Mouse (Mus musculus) megakaryocyte progenitor cell, adult 5-6 weeks (primary cell): ENCODE data around the gene Rpl13a. TPM values are rescaled to one million over a fixed set of nuclear protein-coding genes. Genes with fewer than 3 reads are reported as not detected.
"Not testable (repeated sequence)": the region's sequence is repeated elsewhere in the genome, so short reads cannot be mapped to it uniquely, and the experiment has no call there.

Experiments used
- ATAC-seq: replicated peaks from 2 replicates; pipeline ENCODE4 v1.8.0; 2016; ENCODE audit warnings: mild to moderate bottlenecking, moderate TSS enrichment, inconsistent platforms; ENCODE audit not compliant: poor library complexity
- total RNA-seq, 2 experiments: library from RNA; stranded (forward) in 1 of 2; stranded (reverse) in 1 of 2; fragments of 157-497, 149-512 nt in 1 of 2; fragments of 200-1000 nt in 1 of 2; gene quantifications; 2 replicates each; pipeline versions ENCODE4 v1.2.3 to v1.2.4; 2015 to 2017

Rpl13a gene
- total RNA-seq, 2 experiments from 2014 or later: 2,930 to 3,320 TPM

DNA sequence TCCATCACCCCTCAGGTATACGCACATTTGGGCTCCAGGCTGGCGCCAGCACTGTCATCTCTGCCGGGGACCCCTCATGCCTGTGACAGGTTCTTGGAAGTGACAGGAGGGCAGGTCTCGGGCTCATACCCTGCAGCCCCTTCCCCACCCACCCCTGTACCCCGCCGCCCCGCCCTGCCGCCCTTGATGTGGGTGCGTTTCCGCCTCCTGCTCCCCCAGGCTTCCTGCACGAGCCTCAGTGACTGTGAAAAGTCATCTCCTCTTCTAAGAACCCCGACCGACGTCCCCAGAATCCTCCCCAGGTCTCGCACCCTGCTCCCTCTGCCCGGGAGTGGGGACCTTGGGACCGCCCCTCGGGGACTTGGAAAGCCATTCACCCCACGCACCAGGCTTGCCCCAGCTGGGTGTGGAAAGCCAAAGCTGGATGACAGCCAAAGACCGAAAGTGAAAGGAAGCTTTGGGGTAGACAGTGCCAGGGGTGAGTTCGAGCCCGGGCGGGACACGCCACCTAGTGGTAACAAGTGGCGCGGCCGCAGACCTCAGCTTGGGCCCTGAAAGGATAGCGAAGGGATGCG, 7.5 kb upstream of the Rpl13a start, which contains the start of the genes Gm45713 and Flt3l:
Gene Gm45713 (minus strand): TSS at position 239 of the 575 bp plus-strand sequence.
Gene Flt3l (minus strand): TSS at position 440 of the 575 bp plus-strand sequence.
- peak; percentile 58 for ATAC-seq

DNA sequence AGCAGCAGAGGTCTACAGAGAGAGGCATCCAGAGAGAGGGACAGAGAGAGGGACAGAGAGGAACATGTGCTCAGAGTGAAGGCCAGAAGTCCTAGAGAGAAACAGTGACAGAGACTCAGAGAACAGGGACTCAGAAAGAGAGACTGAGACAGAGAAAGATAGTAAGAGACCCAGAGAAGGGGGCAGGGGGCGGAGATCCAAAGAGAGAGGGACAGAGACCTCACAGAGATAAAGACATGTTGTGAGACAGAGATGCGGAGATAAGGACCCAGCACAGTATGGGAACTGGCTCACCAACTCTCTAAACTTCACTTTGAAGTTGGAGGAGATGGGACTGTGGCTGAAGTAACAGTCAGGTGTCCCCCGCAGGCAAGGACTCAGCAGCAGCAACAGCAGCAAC, 6.8 kb upstream of the Rpl13a start:
- no peak for ATAC-seq

DNA sequence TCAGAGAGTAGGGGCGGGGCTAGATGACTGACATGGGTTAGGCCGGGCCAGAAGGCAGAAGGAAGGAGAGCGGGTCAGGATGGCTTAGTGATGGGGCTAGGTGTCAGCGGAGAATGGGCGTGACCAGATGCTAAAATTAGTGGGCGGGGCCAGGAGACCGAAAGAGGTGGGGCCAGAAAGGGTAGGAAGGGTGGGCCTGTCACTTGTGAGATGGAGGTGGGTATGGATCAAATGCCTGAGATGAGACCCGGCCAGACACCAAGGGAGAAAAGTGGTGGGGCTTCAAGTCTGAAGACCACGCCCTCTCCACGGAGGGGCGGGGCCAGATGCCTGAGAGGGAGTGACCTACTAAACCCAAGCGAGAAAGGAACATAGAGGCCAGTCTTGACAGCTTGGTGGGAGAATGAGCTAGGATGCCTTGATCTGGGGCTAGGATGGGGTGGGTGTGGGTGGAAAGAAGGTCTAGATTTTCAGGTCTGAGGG, 6.0 kb upstream of the Rpl13a start:
- ATAC-seq: peak; percentile 34

DNA sequence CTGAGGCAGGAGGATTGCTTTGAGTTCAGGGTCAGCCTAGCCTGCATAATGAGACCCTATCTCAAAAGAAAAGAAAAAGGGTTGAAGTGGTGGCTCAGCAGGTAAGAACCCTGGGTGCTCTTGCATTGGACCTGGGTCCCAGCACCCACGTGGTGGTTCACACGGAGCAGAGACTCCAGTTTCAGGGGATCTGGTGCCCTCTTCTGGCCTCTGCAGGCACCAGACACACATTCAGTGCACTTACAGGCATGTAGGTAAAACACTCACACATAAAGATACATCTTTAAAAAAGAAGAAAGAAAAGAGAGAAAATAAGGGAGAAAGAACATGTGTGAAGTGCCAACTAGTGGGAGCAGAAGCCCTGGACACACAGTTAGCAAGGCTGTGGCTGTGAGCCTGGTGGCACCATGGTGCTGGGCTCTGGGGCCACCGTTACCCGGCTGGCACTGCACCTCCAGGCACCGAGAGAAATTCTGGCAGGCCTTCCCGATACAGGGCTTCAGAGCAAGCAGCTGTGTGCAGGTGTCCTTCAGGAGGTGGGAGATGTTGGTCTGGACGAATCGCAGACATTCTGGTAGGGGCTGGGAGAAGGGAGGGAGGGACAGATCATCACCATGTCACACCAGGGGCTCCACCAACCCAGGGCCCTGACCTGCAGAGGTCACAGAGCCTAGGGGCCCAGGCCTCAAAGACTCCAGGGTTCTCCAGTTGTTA, 5.0 kb upstream of the Rpl13a start:
- no peak for ATAC-seq

DNA sequence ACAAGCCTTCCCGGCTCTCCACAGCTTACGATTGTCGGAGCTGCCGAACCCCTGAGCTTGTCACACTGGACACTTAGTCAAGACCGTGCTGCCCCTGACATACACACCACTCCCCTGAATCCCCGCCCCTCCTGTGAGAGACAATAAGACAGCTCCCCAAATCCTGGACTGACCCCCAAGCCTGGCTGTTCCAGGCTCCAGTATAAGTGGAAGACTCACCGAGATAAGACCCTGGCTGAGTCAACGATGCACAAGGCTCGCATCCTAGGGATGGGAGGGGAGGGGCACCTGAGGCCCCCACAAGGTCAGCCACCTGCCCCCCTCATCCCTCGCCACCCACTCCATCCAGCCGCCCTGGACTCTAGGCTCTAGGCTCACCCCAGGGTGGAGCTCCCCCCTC, 3.3 kb upstream of the Rpl13a start:
- ATAC-seq: no peak

DNA sequence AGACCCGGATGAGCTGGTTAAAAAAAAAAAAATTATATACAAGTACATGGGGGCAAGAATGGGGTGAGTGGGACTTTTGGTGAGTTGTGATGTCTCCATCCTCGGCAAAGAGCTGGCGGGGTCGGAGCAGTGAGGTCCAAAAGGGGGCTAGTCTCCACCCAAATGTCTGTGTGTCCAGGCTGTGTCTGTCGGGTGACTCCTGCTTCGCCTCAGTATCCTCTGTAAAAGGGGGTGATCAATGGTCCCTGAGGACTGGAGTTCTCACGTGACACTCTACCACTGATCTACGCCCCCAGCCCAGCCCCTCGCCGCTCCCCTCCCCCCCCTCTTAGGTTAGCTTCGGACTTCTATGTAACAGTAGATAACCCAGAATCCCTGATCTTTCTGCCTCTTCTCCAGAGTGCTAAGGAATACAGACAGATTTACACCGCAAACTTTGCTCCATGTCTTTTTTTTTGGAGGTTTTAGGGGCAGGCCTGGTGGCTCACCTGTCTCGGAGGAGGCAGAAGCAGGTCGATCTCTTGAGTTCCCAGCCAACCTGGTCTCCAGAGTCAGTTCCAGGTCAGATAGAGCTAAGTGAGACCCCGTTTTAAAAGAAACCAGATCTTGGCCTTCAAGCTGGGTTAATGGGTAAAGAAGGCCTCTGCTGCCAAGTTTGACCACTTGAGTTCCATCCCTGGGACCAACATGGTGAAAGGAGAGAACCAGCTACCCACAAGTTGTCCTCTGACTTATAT, 1.4 kb upstream of the Rpl13a start:
- no peak for ATAC-seq

DNA sequence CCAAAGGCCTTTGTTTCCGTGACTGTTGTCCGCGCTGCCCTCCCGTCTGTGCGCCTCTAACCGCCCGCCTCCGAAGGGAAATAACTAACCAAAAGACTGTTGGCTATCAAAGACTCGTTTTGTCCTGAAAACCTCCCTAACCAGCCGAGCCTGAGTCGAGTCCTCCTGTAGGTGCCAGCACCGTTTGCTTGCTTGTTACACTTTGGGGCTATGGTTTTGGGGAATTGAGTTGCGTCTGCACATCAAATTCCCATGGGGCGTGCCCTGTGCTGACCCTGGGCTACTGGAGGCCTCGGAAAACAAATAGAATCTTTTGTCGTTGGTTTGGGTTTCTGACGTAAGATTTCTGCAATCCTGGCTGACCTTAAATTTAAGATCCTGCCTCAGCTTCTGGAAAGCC, 757 bp upstream of the Rpl13a start:
- peak; percentile 5; the same call in 1 of the 2 replicates for ATAC-seq

DNA sequence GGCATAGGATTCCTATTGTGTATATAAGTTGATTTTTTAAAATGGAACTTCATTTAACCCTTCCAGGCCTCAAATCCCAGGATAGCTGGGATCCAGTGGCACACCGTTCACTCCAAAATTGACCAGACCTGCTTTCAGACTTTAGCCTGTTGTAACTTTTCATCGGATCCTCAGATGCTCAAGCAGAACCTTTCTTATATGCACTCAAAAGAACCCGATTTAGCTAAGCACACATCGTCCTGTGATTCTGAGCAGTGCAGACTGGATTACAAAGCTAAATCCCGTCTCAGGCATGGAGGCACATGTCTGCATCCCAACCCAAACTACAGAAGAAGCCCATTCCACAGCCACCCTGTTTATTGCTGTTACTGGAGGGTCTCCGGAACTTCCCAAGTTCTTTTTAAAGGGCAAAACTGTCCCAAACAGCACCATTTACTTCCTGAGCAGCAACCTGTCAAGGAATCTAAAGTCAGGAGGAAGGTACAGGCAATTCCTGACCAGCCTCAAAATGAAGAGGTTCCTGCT, 799 bp downstream of the Rpl13a start:
- ATAC-seq: no peak

DNA sequence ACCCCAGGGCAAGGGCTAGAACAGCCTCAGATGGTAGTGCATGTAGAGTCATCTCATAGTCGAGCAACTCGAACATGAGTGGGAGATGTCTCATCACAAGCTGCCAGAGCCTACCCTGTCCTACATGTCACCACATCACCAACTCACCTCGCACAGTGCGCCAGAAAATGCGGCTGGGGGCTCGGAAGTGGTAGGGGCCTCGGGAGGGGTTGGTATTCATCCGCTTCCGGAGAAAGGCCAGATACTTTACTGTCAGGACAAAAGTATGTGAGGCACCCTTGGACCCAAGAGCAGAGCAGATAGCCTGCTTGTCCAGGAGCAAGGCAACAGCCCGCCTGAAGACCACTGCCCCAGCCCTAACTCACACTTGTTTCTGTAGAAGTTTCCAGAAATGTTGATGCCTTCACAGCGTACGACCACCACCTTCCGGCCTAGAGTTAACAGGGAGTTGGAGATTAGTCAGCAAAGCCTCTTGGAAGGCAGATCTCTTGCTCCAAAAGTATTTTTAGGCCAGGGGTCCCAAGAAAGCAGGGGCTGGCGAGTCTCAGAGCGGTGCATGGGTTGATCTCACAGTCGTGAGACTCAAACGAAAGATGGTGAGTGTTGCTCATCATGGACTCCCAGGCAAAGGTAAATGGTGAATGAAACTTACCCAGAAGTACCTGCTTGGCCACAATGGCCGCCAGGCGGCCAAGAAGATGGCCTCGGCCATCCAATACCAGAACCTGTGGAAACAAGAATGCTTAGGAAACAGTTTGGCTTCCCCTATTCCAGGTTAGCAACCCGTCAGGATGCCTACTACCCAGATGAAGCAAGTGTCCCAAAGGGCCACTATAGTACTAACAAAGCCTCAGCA, 1.5 kb downstream of the Rpl13a start:
- ATAC-seq: no peak

DNA sequence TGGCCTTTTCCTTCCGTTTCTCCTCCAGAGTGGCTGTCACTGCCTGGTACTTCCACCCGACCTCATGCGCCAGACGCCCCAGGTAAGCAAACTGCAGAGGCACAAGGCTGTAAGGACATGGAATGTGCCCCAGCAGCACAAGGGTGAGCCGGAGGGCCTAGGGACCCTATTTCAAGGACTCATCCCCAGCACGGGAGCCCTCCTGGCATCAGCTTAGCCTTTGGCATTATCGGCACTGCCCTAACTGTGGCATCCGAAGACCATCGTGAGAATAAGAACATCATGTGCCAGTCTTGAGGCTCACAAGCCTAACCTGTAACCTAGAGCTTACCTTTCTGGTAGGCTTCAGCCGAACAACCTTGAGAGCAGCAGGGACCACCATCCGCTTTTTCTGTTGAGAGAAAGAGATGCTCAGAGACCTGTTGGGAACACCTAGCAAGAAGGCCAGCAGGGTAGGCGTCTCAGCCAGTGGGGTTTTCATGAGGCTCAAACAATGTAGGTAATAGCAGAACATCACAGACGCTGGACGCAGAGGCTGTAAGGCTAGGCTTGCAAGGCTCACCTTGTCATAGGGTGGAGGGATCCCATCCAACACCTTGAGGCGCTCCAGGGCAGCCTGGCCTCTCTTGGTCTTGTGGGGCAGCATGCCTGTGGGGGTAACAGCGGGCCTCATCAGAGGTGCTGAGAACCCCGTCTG, 2.3 kb downstream of the Rpl13a start:
- ATAC-seq: no peak

DNA sequence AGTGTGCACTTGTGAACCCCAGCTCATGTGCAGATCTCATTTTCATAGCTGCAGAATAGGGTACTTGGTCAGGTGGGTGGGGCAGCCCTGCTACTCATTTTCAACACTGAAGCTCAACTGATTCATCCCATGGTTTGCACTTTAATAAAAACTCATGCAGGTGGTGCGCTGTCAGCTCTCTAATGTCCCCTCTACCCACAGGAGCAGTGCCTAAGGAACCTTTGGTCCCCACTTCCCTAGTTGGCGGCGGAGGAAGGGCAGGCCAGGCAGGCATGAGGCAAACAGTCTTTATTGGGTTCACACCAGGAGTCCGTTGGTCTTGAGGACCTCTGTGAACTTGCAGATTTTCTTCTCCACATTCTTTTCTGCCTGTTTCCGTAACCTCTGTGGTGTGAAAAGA, 2.9 kb downstream of the Rpl13a start:
- not testable (repeated sequence) for ATAC-seq

DNA sequence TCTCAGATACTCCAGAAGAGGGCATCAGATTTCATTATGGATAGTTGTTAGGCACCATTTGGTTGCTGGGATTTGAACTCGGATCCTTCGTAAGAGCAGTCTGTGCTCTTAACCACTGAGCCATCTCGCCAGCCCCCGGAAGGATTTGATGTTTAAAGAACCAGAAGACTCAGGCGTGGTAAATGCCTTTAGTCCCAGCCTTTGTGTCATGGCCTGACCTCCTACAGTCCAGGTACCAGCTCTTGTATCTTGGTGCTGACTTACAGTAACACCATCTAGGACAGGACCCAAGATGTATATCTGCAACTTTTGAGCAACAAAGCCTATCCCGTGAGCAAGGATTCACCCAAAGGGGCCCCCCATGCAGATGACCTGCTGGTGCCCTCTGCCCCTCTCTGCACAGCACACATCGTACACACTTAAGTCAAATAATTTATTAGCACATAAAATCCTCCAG, 3.4 kb downstream of the Rpl13a start:
- ATAC-seq: no peak

DNA sequence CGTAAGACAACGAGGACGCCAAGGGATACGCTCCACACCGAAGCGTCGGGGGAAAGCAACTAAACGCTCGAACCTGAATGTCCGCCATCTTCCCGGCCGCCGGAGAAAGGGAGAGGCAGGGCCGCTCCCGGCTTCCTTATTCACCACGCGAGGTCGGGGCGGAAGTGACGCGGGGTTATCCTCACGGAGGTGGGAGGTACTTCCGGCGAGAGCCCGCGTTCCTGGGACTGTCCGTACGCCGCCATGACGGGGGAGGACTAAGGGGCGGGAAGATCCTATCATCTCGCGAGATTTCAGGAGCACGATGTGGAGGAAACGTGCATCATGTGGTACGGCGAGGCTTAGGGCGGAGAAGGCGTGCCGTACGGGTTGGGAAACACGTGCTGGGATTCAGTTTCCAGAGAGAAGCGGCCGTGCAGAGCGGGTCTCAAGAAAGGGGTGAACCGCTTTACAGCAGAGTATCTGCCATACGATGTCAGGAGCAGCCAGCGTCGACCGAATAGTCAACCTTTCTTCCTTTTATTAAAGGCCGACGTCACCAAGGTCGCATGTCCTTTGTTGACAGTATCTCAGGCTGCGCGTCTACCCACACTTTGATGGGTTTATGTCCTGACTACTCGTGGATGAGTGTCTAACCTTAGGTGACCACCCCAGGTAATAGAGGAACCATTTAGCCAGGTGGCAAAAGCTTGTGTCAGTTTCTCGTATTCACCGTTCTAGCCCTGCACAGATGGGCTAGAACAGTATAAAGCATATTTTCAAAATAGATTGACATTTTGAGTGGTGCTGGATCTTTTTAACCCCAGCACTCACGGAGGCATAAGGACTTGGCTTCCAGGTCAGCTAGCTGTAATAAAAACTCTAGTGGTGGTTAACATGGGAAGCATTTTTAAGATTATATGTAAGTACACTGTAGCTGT, 4.1 kb downstream of the Rpl13a start, which contains the start of gene Rps11:
Gene Rps11 (minus strand): TSS at position 216 of the 920 bp plus-strand sequence.
- ATAC-seq: peak; percentile 61

DNA sequence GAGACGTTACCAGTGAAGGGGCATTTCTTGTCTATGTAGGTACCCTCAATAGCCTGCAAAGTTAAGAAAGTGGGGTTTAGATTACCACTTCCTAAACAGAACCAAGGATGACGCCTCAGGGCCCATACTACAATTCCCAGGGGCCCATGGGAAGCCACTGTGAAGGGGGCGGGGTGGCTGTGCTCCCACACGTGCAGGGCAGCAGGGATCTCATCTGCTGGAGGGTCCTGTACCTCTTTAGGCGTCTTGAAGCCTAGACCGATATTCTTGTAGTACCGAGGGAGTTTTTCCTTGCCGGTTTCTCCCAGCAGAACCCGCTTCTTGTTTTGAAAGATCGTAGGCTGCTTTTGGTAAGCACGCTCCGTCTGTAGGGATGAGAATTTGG, 5.4 kb downstream of the Rpl13a start:
- ATAC-seq: no peak

DNA sequence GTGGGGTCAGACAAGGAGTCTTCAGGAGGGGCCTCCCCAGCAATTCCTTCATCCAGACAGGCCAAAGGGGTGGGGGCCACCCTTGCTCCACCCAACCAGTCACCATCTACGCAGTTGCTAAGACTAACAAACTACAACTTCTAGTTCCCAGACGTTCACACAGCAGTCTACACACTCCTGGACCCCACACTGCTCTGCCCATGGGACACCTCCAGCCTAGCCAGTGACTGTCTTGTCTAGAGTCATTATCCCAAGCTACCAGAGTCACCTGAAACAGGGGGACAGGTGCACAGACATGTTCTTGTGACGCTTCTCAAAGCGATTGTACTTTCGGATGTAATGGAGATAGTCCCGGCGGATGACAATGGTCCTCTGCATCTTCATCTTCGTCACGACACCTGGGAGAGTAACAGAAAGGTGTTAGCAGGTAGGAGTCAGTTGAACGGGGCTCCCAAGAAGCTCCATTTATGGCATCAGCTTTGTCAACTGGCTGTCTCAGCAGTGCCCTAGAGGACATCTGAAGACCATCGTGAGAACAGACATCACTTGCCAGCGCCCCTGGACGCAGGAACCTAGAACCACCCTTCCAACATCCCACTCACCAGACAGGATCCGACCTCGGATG, 5.9 kb downstream of the Rpl13a start:
- no peak for ATAC-seq

DNA sequence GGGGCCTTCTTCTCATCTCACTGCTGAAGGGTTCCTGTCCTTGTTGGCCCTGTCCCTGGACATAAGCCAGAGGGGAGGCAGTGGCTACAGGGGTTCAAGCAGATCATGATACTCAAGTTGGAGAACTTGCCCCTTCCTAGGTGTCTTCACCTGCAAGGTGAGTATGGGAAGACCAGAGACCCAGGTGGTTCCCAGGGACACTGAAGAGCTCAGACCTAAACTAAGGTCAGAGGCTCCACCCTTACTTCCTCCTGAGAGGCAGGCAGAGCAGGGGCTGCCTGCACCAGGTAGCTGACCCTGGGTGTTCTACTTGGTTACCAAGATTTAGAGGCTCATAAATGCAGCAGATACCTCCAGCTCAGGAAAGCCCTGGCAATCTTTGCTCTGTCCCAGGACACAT, 6.6 kb downstream of the Rpl13a start:
- ATAC-seq: no peak

DNA sequence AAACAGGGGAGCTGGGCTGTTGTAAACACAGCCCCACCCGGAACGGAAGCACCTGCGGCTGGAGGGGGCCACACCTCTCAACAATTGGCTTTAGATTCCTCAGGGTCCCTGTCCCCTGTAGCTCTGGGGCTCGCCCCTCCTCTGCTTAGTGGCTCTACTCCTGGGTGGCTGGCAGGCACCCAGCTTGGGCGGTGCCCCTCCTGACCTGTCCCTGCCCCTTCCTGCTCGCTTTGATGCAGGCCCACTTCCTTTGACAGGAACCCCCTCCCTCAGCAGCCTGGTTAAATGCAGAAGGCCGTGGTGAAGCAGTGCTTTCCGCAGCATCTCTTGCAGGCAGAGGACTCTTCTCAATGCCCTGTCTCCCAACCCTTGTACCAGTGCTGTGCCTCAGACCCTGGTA, 7.2 kb downstream of the Rpl13a start:
- ATAC-seq: peak; percentile 7
